Mouse (Mus musculus) ovary, adult 18-20 months (tissue): ENCODE results near the gene Dhrs4.

ENCODE experiments used
- DNase-seq: peaks from one replicate; pipeline ENCODE4 v3.0.0; 2022; ENCODE audit warnings: low spot score, mixed read lengths

The Dhrs4 gene

DNA sequence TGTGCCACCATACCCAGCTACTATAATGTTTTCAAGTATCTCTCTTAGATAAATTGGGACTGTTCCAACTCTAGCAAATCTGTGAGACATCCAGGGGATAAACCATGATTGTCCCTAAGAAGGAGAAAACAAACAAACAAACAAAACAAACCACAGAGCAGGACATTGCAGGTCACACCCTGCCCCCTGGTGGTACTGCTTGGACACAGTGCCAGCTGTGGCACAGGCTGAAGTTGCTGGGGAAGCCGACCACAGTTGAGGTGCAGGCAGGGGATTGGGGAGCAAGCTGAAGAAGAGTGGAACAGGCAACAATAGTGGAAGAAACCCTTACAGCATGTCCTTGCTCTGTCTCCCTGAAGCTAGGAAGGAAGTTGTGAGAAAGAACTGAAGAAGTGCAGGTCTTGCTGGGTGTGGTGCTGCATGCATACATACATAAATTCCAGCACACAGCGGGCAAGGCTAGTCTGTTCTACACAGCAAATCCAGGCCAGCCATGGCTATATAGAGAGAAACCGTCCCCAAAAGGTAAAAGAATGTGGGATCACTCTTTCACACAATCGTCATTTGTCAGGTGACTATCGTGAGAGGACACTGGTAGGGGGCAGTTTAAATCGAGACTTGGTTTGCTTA is 57.7 kb downstream of the Dhrs4 start:
- no peak for DNase-seq
